Mouse (Mus musculus): ENCODE measurements at regions not wholly inside any gene's neighbourhood (a gene's known extent, or its start where the extent isn't known, plus 50 kb on each side); places are given as distances from the start of the nearest gene placed in this dataset.

GRCm38 (mm10) chr7:71556473-71556872 lies 205.2 kb upstream of the Gm10295 start:
- no peaks in the 10 kb centered on the region for H3K9me3 ChIP-seq (ENCODE audit: control insufficient read depth, low read length)
- H3K9ac ChIP-seq (ENCODE audit: low read length) = no peak overlapping the region
- no peak for ATAC-seq (ENCODE audit: low FRiP score)
- no peak overlapping the region for H3K4me2 ChIP-seq
- no peaks in the 10 kb centered on the region for H3K27me3 ChIP-seq (ENCODE audit: control insufficient read depth, insufficient read depth, low read length)
- no peaks in the 10 kb centered on the region for H3K36me3 ChIP-seq (ENCODE audit: control insufficient read depth, insufficient read depth, low read length)
- whole genome bisulfite sequencing = 92% methylated on average over 5 of the region's 5 CpGs
- no peak overlapping the region for H3K27ac ChIP-seq (ENCODE audit: low read depth, low read length)
- H3K4me1 ChIP-seq (ENCODE audit: control insufficient read depth, insufficient read depth, low read length) = no peaks in the 10 kb centered on the region
- DNase-seq (ENCODE audit: low spot score, missing footprints) = no peak
- no peak overlapping the region for H3K4me3 ChIP-seq (ENCODE audit: low read depth, low read length)

- H3K9me3 ChIP-seq (ENCODE audit: control insufficient read depth, low read length) = no peaks in the 10 kb centered on the region
- no peak overlapping the region for H3K4me2 ChIP-seq
- H3K27me3 ChIP-seq (ENCODE audit: control insufficient read depth, insufficient read depth, low read length) = no peaks in the 10 kb centered on the region
- H3K9ac ChIP-seq (ENCODE audit: low read length) = no peak overlapping the region
- no peaks in the 10 kb centered on the region for H3K36me3 ChIP-seq (ENCODE audit: control insufficient read depth, insufficient read depth, low read length)
- DNase-seq (ENCODE audit: low spot score, missing footprints) (no peak), ATAC-seq (ENCODE audit: low FRiP score) (no peak)
- no peak overlapping the region for H3K4me3 ChIP-seq (ENCODE audit: low read depth, low read length)
- 85% methylated on average over 3 of the region's 3 CpGs for WGBS
- no peak overlapping the region for H3K27ac ChIP-seq (ENCODE audit: low read depth, low read length)
- no peaks in the 10 kb centered on the region for H3K4me1 ChIP-seq (ENCODE audit: control insufficient read depth, insufficient read depth, low read length)
Observed at GRCm38 (mm10) chr7:71555476-71555875, 204.2 kb upstream of the Gm10295 start.

DNA sequence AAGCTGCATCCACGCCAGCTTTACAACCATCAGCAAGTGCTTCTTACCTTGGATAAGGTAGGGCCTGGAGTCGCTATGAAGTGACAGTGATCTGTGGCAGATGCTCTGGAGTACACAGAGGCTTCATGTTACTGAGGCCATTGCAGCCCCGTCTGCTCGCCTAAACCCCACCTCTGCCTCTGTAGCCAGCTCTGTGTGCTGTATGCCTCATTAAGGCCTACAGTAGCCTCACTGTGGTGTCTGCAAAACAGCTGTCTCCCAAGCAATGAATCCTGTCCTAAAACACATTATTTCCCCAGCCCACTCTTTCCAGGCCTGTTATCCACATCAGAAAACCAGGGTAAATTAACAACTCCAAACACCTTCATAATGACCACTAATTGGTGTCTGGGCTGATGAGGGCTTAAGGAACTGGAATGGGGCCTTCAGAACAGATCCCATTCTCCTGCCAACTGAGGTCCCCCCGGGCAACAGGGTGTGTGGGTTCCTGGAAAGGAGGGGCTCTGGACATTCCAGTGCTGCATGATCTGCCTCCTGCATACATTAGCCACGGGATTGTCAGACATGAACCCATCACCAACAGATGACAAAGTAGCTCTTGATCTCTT lies 195.4 kb upstream of the Gm10295 start:
- Histone ChIP-seq H3K27ac (ENCODE audit: low read depth, low read length) (no peak overlapping the region), H3K4me2 (no peak overlapping the region), H3K4me1 (ENCODE audit: control insufficient read depth, insufficient read depth, low read length) (no peaks in the 10 kb centered on the region), H3K9ac (ENCODE audit: low read length) (no peak overlapping the region), H3K36me3 (ENCODE audit: control insufficient read depth, insufficient read depth, low read length) (no peaks in the 10 kb centered on the region), H3K27me3 (ENCODE audit: control insufficient read depth, insufficient read depth, low read length) (no peaks in the 10 kb centered on the region), H3K4me3 (ENCODE audit: low read depth, low read length) (no peak overlapping the region), H3K9me3 (ENCODE audit: control insufficient read depth, low read length) (no peaks in the 10 kb centered on the region)
- DNase-seq (ENCODE audit: low spot score, missing footprints) = no peak
- 82% methylated on average over 6 of the region's 6 CpGs for WGBS
- no peak for ATAC-seq (ENCODE audit: low FRiP score)

- DNase-seq (ENCODE audit: low spot score, missing footprints) = no peak
Observed at GRCm38 (mm10) chr7:71541467-71541866, 190.2 kb upstream of the Gm10295 start.

GRCm38 (mm10) chr7:71533109-71533508 lies 181.8 kb upstream of the Gm10295 start:
- H3K4me3 ChIP-seq (ENCODE audit: low read depth, low read length) = no peak overlapping the region
- WGBS = 83% methylated on average over 5 of the region's 5 CpGs

More at GRCm38 (mm10) chr7:71541467-71541866, 190.2 kb upstream of the Gm10295 start:
- no peak overlapping the region for H3K27ac ChIP-seq (ENCODE audit: low read depth, low read length)
- no peak for ATAC-seq (ENCODE audit: low FRiP score)
- H3K27me3 ChIP-seq (ENCODE audit: control insufficient read depth, insufficient read depth, low read length) = no peaks in the 10 kb centered on the region
- no peak overlapping the region for H3K4me3 ChIP-seq (ENCODE audit: low read depth, low read length)
- no peak overlapping the region for H3K4me2 ChIP-seq
- WGBS = 38% methylated on average over 2 of the region's 2 CpGs
- H3K9ac ChIP-seq (ENCODE audit: low read length) = no peak overlapping the region
- H3K4me1 ChIP-seq (ENCODE audit: control insufficient read depth, insufficient read depth, low read length) = no peaks in the 10 kb centered on the region
- H3K36me3 ChIP-seq (ENCODE audit: control insufficient read depth, insufficient read depth, low read length) = no peaks in the 10 kb centered on the region
- H3K9me3 ChIP-seq (ENCODE audit: control insufficient read depth, low read length) = no peaks in the 10 kb centered on the region

GRCm38 (mm10) chr7:71531496-71531895 lies 180.2 kb upstream of the Gm10295 start:
- 73% methylated on average over 6 of the region's 6 CpGs for WGBS
- no peaks in the 10 kb centered on the region for H3K27me3 ChIP-seq (ENCODE audit: control insufficient read depth, insufficient read depth, low read length)
- no peak for DNase-seq (ENCODE audit: low spot score, missing footprints)

More at GRCm38 (mm10) chr7:71533109-71533508, 181.8 kb upstream of the Gm10295 start:
- no peaks in the 10 kb centered on the region for H3K27me3 ChIP-seq (ENCODE audit: control insufficient read depth, insufficient read depth, low read length)
- DNase-seq (ENCODE audit: low spot score, missing footprints) (no peak), ATAC-seq (ENCODE audit: low FRiP score) (no peak)
- H3K36me3 ChIP-seq (ENCODE audit: control insufficient read depth, insufficient read depth, low read length) = no peaks in the 10 kb centered on the region
- H3K9me3 ChIP-seq (ENCODE audit: control insufficient read depth, low read length) = no peaks in the 10 kb centered on the region
- no peak overlapping the region for H3K27ac ChIP-seq (ENCODE audit: low read depth, low read length)
- H3K4me2 ChIP-seq = no peak overlapping the region
- no peaks in the 10 kb centered on the region for H3K4me1 ChIP-seq (ENCODE audit: control insufficient read depth, insufficient read depth, low read length)
- no peak overlapping the region for H3K9ac ChIP-seq (ENCODE audit: low read length)

DNA sequence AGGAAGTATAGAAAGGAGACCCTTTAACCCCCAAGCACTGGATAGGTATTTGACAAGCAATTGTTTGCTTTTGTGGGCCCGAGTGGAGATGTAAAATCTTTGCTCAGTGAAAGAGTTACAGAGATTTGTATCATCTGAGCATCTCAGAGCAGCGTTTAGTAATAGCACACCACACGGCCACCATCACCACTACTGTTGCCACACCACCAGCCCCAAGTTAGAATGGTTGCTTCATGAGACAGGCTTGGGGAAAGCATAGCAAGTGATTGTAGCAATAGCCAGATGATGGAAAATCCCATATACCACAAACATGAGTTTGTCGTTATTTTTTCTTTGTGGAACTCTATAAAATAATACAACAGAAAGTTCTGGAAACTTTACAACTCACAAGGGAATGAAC lies 179.6 kb upstream of the Gm10295 start:
- 84% methylated on average over 4 of the region's 4 CpGs for WGBS
- Histone ChIP-seq H3K36me3 (ENCODE audit: control insufficient read depth, insufficient read depth, low read length) (no peaks in the 10 kb centered on the region), H3K9ac (ENCODE audit: low read length) (no peak overlapping the region), H3K9me3 (ENCODE audit: control insufficient read depth, low read length) (no peaks in the 10 kb centered on the region), H3K27ac (ENCODE audit: low read depth, low read length) (no peak overlapping the region), H3K4me3 (ENCODE audit: low read depth, low read length) (no peak overlapping the region), H3K4me2 (no peak overlapping the region), H3K4me1 (ENCODE audit: control insufficient read depth, insufficient read depth, low read length) (no peaks in the 10 kb centered on the region), H3K27me3 (ENCODE audit: control insufficient read depth, insufficient read depth, low read length) (no peaks in the 10 kb centered on the region)
- no peak for ATAC-seq (ENCODE audit: low FRiP score)
- DNase-seq (ENCODE audit: low spot score, missing footprints) = no peak

More at GRCm38 (mm10) chr7:71531496-71531895, 180.2 kb upstream of the Gm10295 start:
- Histone ChIP-seq H3K9ac (ENCODE audit: low read length) (no peak overlapping the region), H3K36me3 (ENCODE audit: control insufficient read depth, insufficient read depth, low read length) (no peaks in the 10 kb centered on the region), H3K4me1 (ENCODE audit: control insufficient read depth, insufficient read depth, low read length) (no peaks in the 10 kb centered on the region), H3K4me3 (ENCODE audit: low read depth, low read length) (no peak overlapping the region), H3K27ac (ENCODE audit: low read depth, low read length) (no peak overlapping the region), H3K9me3 (ENCODE audit: control insufficient read depth, low read length) (no peaks in the 10 kb centered on the region), H3K4me2 (no peak overlapping the region)
- ATAC-seq (ENCODE audit: low FRiP score) = no peak

DNA sequence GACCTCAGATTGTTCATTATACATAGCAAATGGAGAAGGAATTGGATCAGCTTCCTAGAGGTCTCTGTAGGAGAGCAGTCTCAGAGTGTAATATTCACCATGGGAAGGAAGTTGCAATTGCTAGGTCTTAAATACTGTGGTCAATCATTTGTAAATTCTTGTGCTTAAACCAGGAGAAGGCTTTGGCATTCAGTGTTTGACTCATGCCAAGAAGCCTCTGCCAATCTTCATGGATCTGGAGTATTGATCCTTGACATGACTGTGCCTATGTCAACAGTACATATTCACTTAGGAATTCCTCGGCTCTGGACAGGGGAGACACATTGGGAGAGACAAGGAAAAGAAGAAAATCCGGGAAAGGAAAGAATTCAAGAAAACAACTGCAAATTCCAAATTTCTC lies 174.9 kb upstream of the Gm10295 start:
- WGBS = 90% methylated on average over 2 of the region's 2 CpGs
- ATAC-seq (ENCODE audit: low FRiP score) = no peak
- Histone ChIP-seq H3K9me3 (ENCODE audit: control insufficient read depth, low read length) (no peaks in the 10 kb centered on the region), H3K27ac (ENCODE audit: low read depth, low read length) (no peak overlapping the region), H3K4me2 (no peak overlapping the region), H3K9ac (ENCODE audit: low read length) (no peak overlapping the region), H3K36me3 (ENCODE audit: control insufficient read depth, insufficient read depth, low read length) (no peaks in the 10 kb centered on the region), H3K4me3 (ENCODE audit: low read depth, low read length) (no peak overlapping the region), H3K27me3 (ENCODE audit: control insufficient read depth, insufficient read depth, low read length) (no peaks in the 10 kb centered on the region), H3K4me1 (ENCODE audit: control insufficient read depth, insufficient read depth, low read length) (no peaks in the 10 kb centered on the region)
- no peak for DNase-seq (ENCODE audit: low spot score, missing footprints)

- Histone ChIP-seq H3K4me1 (ENCODE audit: control insufficient read depth, insufficient read depth, low read length) (no peaks in the 10 kb centered on the region), H3K9ac (ENCODE audit: low read length) (no peak overlapping the region), H3K4me2 (no peak overlapping the region), H3K27ac (ENCODE audit: low read depth, low read length) (no peak overlapping the region), H3K27me3 (ENCODE audit: control insufficient read depth, insufficient read depth, low read length) (no peaks in the 10 kb centered on the region), H3K36me3 (ENCODE audit: control insufficient read depth, insufficient read depth, low read length) (no peaks in the 10 kb centered on the region), H3K9me3 (ENCODE audit: control insufficient read depth, low read length) (no peaks in the 10 kb centered on the region), H3K4me3 (ENCODE audit: low read depth, low read length) (no peak overlapping the region)
- DNase-seq (ENCODE audit: low spot score, missing footprints) = no peak
- ATAC-seq (ENCODE audit: low FRiP score) = no peak
Observed at GRCm38 (mm10) chr7:71524577-71525126, 173.4 kb upstream of the Gm10295 start.
